Mouse (Mus musculus): ENCODE data around the gene Itpr2. TPM values are rescaled to one million over a fixed set of nuclear protein-coding genes. Genes with fewer than 3 reads are reported as not detected.

Itpr2 gene
- total RNA-seq, 2 experiments from 2014 or later: 12.3 to 15.4 TPM

GRCm38 (mm10) chr6:146501316-146501865, 632 bp downstream of the Itpr2 start:
- peak overlapping the region; percentile 85 for H3K27ac ChIP-seq
- TF ChIP-seq CTCF (IDR thresholded peaks at IDR 0.05): no peak
- intact Hi-C loops (cut with DNase I): loop anchor here (5.0 kb wide), 4 partner anchors 44 to 89 kb away; partner anchors contain the start of genes Fgfr1op2 and Ints13
- H3K4me3 ChIP-seq: peak overlapping the region; percentile 60
- DNase-seq (ENCODE audit: extremely low spot score in 1 of 2, low spot score in 2 of 2): peak; percentile 18 to 20

GRCm38 (mm10) chr6:146500771-146501170, 1.3 kb downstream of the Itpr2 start:
- H3K27ac ChIP-seq: peak overlapping the region; percentile 85
- TF ChIP-seq CTCF (IDR thresholded peaks at IDR 0.05): no peak
- intact Hi-C loops (cut with DNase I): loop anchor here (5.0 kb wide), 4 partner anchors 43 to 88 kb away; partner anchors contain the start of genes Fgfr1op2 and Ints13
- no peak for DNase-seq (ENCODE audit: extremely low spot score in 1 of 2, low spot score in 2 of 2)
- peak overlapping the region; percentile 60 for H3K4me3 ChIP-seq

GRCm38 (mm10) chr6:146500206-146500605, 1.8 kb downstream of the Itpr2 start:
- intact Hi-C loops (cut with DNase I): loop anchor here (5.0 kb wide), 4 partner anchors 43 to 88 kb away; partner anchors contain the start of genes Fgfr1op2 and Ints13
- TF ChIP-seq CTCF (IDR thresholded peaks at IDR 0.05): no peak
- no peak overlapping the region for H3K27ac ChIP-seq
- DNase-seq (ENCODE audit: extremely low spot score in 1 of 2, low spot score in 2 of 2): no peak
- H3K4me3 ChIP-seq: no peak overlapping the region; the same call in 1 of the 2 replicates

GRCm38 (mm10) chr6:146499566-146499965, 2.5 kb downstream of the Itpr2 start:
- no peak for DNase-seq (ENCODE audit: extremely low spot score in 1 of 2, low spot score in 2 of 2)
- H3K4me3 ChIP-seq: no peak overlapping the region
- intact Hi-C loops (cut with DNase I): no loop called here
- no peak overlapping the region for H3K27ac ChIP-seq
- no peak for TF ChIP-seq CTCF (IDR thresholded peaks at IDR 0.05)

GRCm38 (mm10) chr6:146498416-146498815, 3.6 kb downstream of the Itpr2 start:
- no peak overlapping the region for H3K27ac ChIP-seq
- no peak overlapping the region for H3K4me3 ChIP-seq
- no peak for DNase-seq (ENCODE audit: extremely low spot score in 1 of 2, low spot score in 2 of 2)
- no peak for TF ChIP-seq CTCF (IDR thresholded peaks at IDR 0.05)
- intact Hi-C loops (cut with DNase I): no loop called here

- H3K4me3 ChIP-seq: no peak overlapping the region
- no peak overlapping the region for H3K27ac ChIP-seq
- intact Hi-C loops (cut with DNase I): no loop called here
- TF ChIP-seq CTCF (IDR thresholded peaks at IDR 0.05): no peak
- no peak for DNase-seq (ENCODE audit: extremely low spot score in 1 of 2, low spot score in 2 of 2)
Observed at GRCm38 (mm10) chr6:146497866-146498265, 4.2 kb downstream of the Itpr2 start.

GRCm38 (mm10) chr6:146497435-146497834, 4.6 kb downstream of the Itpr2 start:
- no peak overlapping the region for H3K27ac ChIP-seq
- intact Hi-C loops (cut with DNase I): no loop called here

GRCm38 (mm10) chr6:146491680-146492079, 10.3 kb downstream of the Itpr2 start:
- no peak for TF ChIP-seq CTCF (IDR thresholded peaks at IDR 0.05)
- intact Hi-C loops (cut with DNase I): no loop called here
- H3K4me3 ChIP-seq: no peak overlapping the region
- DNase-seq (ENCODE audit: extremely low spot score in 1 of 2, low spot score in 2 of 2): no peak
- no peak overlapping the region for H3K27ac ChIP-seq

More at GRCm38 (mm10) chr6:146497435-146497834, 4.6 kb downstream of the Itpr2 start:
- no peak for DNase-seq (ENCODE audit: extremely low spot score in 1 of 2, low spot score in 2 of 2)
- no peak for TF ChIP-seq CTCF (IDR thresholded peaks at IDR 0.05)
- H3K4me3 ChIP-seq: no peak overlapping the region

- no peak for TF ChIP-seq CTCF (IDR thresholded peaks at IDR 0.05)
- H3K27ac ChIP-seq: no peak overlapping the region
- intact Hi-C loops (cut with DNase I): no loop called here
- H3K4me3 ChIP-seq: no peak overlapping the region
- DNase-seq (ENCODE audit: extremely low spot score in 1 of 2, low spot score in 2 of 2): no peak
Observed at GRCm38 (mm10) chr6:146490416-146490960, 11.5 kb downstream of the Itpr2 start.

- TF ChIP-seq CTCF (IDR thresholded peaks at IDR 0.05): no peak
- no peak overlapping the region for H3K4me3 ChIP-seq
- intact Hi-C loops (cut with DNase I): no loop called here
- H3K27ac ChIP-seq: no peak overlapping the region
- no peak for DNase-seq (ENCODE audit: extremely low spot score in 1 of 2, low spot score in 2 of 2)
Observed at GRCm38 (mm10) chr6:146489841-146490240, 12.2 kb downstream of the Itpr2 start.

- H3K4me3 ChIP-seq: no peak overlapping the region
- no peak for TF ChIP-seq CTCF (IDR thresholded peaks at IDR 0.05)
- intact Hi-C loops (cut with DNase I): no loop called here
- DNase-seq (ENCODE audit: extremely low spot score in 1 of 2, low spot score in 2 of 2): no peak
- no peak overlapping the region for H3K27ac ChIP-seq
Observed at GRCm38 (mm10) chr6:146488749-146489148, 13.3 kb downstream of the Itpr2 start.

- Histone ChIP-seq H3K27ac (no peak overlapping the region), H3K4me3 (no peak overlapping the region)
- intact Hi-C loops (cut with DNase I): no loop called here
- no peak for DNase-seq (ENCODE audit: extremely low spot score in 1 of 2, low spot score in 2 of 2)
- no peak for TF ChIP-seq CTCF (IDR thresholded peaks at IDR 0.05)
Observed at GRCm38 (mm10) chr6:146487079-146487478, 14.9 kb downstream of the Itpr2 start.

GRCm38 (mm10) chr6:146486073-146486472, 15.9 kb downstream of the Itpr2 start:
- no peak for TF ChIP-seq CTCF (IDR thresholded peaks at IDR 0.05)
- intact Hi-C loops (cut with DNase I): no loop called here
- no peak overlapping the region for H3K4me3 ChIP-seq
- H3K27ac ChIP-seq: no peak overlapping the region
- DNase-seq (ENCODE audit: extremely low spot score in 1 of 2, low spot score in 2 of 2): no peak

Data from left cerebral cortex, adult 2 months (tissue).